Mouse (Mus musculus) c-Kit-positive CD71-positive TER-119-negative erythroid progenitor cells, embryonic 14.5 days (primary cell): ENCODE results near the gene Dip2b.

Experiments used
- DNase-seq: peaks from one replicate; pipeline ENCODE4 v3.0.0-alpha.2; 2013; ENCODE audit warnings: low read depth

Gene Dip2b

DNA sequence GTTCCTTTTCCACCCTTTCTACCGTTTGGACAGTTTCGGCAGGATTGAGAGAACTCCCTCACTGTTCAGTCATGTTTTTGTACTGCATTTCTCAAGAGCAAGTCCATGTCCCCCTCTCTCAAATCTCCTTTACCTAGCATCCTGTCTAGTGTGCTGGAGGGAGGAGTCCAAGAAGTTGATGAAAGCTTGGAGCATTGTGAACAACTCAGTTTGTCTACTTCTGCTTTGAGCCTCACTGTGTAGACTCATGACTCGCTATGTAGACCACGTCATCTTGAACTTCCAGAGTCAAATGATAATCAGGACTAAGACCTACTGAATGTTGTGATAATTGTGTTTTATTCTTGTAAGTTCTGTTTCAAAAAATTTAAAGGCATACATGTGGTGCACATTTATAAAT, 46.4 kb downstream of the Dip2b start:
- DNase-seq: no peak

DNA sequence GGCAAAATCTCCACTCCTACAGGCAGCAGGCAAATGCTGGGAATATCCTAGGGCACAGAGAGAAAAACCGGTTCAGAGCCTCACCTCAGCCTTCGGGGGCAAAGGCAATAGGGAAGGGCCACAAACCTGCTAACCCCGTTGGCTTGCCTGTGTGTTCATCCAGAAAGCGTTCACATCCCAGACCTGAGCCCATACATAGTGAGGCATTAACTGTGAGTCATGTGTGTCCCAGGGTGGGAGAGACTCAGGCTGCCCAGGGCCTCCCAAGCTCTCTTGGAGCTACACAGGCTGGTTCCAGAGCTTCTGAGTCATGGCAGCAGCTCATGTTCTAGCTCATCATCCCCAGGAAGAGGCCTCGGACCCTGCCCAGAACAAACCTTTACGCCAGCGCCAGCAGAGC, 49.6 kb downstream of the Dip2b start:
- DNase-seq: no peak

DNA sequence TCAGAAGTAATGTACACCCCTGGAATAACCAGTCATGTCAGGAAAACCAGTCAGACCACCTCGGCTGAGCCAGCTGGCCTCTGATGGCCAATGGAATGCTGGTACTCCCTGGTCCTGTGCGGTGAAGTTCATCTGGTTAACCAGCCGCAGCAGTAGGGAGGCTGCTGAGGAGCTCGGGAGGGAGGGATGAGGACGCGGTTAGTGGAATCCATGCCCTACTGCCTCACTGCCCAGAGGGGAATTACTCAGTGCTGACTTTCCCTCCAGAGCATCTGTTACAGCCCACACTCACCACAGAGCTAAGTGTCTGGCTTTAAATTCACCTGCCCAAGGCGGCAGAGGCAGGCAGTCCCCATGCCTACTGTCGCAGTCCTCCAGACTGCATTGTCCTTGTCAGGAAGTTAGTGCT, 51.2 kb downstream of the Dip2b start:
- DNase-seq: no peak

DNA sequence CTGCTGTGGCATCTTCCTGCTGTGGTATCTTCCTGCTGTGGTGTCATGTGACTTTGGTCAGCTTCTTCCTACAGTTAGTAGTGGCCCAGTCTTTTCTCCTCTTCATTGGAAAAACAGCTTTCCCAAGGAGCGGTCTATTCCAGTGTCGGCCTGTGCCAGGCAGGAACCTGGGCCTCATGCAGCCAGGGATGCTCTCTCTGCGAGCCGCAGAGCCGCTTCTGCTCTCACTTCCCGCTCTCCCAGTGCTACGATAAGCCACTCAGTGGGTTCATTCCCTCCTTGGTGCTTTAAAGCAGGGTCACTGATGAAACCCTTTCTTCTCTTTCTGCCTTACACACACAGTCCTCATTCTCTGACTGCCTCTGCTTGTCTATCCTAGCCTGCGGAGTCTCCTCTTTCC, 53.4 kb downstream of the Dip2b start:
- no peak for DNase-seq

DNA sequence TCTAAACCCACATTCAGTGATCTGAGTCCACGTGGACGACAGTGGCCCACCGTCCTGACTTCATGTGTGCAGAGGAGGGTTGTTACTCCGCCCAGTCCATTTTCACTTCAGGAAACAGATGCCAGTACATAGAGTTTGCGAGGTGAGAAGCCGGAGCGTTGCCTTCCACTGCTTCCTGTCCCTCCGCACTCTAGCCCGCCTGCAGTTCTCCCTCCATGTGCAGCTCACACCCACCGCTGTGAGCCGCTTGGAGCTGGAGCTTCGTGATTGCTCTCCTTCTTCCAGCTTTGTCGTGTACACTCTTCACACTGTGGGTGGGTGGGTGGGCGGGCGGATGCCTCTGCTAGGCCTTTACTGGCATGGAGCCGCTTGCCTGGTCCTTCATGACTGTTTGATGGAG, 53.8 kb downstream of the Dip2b start:
- no peak for DNase-seq

DNA sequence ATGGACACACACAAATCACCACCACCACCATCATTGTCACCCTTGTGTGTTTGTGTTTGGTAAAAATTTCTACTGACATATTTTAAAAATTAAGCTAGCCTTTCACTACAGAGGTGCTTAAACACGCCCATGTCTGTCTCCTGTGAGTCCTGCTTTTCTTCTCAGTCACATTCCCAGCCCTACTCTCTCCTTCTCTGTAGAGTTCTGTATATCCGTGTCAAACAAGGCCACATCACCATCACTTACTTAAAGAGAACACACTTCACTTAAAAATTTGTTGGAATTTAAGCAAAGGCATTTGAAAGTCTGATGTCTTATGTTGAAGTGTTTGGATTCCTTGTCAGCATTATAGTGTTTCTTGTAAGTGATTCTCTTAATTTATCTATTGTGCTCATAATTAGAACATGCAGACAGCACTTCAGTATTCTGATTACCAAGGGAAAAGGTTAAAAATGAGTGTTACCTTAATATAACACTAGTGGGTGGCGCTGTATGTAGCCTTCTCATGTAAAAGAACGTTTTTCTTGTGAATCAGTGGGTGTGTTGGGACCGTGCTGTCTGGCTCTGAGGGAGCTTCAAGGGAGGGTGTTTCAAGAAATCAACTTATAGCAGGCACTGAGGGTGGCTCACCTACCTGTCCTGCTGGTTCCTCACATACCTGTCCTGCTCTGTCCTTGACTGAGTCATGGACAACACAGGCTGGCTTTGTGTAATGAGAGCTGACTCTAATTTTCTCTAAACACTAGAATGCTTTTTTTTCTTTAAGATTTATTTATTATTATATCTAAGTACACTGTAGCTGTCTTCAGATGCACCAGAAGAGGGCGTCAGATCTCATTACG, 58.3 kb downstream of the Dip2b start:
- DNase-seq: no peak

DNA sequence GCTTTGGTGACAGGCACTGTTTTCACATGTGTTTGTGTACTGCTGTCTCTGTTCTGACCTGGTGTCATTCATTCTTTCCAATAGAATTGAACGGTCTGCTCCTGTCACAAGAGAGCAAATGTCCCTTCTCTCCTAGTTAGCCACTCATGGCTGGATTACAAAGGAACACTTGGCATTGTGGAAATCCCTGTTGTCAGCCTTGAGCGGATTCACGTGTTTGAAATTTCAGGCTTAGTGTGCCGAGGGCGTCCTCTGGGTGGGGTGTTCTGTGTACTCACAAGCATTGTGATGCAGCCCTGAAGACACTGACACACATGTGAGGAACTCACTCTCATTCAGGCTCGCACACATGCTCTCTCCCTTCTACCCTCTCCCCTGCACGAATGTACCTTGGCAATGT, 61.9 kb downstream of the Dip2b start:
- DNase-seq: no peak

DNA sequence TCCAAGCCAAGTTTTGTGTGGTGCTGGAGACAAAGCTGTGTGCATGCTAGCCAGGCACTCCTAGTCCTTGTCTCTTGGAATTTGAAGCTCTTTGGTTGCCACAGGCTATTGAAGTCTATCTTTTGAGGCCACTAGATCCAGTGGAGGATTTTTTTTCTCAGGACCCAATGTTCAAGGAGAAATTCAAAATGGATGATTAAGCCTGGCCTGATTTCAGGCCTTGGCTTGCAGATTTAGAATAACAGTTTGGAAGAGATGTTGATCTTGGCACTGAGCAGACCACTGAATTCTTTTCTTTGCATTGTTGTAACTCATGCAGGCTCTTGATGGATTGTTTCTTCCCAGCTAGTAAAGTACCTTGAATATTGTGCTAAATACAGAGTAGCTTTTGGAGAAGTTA, 62.7 kb downstream of the Dip2b start:
- no peak for DNase-seq

DNA sequence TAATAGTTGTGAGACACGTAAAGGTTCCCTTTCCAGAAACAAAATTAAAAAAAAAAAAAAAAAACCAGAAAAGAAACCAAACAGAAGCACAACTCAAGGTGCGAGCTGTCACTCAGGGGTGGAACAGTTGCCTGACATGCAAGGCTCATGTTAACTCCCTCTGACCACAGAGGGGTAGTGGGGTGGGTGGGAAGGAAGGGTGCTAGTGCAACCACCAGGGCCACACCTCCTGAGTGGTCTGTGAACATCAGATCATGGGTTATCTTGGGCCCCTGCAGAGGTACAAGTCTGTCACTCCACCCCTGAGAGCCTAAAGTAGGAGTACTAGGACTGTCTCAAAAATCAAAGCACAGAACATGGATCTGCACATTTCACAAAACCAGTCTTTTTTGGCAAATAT, 65.7 kb downstream of the Dip2b start:
- no peak for DNase-seq

DNA sequence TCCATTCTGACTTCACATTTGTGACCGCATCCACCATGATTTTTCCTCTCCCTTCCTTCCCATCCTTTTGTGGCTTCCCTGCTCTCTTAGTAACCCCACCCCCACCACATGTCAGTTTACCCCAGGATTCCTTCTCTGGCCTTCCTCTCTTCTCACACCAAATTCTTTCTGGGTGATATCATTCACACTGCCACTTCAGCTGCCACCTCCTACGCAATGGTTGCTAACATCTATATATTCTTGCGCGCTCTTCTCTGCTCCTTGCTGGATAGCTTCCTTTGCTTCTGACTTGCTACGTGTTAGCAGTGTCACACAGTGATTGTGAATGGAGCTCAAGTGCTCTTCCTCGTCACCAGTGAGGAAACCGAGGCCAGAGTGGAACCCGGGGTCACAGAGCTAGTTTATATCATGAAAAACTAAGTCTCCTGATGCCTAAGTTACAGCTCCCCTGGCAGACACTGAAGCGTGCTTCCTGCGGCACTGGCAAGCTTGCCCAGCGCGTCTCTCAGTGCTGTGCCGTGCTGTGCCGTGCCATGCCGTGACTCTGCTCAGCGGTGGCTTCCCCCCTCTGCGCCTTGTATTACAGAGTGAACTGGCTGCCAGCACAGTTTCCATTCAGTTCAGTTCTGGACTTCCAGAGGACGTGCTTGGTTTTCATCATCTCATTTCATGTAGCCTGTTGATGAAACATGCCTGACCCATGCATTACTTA, 69.8 kb downstream of the Dip2b start:
- no peak for DNase-seq

DNA sequence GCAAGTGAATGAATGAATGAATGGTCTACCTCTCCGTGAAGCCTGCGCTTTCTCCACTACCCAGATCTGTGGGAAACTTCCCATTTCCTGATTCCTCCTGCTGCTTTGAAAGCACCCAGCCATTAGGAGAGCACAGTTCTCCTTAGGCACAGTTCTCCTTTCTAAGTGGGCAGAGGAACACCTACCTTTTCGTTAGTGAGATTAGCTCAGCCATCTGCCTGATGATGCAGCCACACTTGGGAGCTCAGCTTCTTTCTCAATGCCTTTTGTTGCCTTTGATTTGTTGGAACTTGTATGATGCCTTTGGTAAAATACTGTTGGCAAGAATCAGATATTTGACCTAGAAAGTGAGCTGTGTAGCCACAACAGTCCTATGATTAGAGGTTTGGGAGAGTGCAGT, 71.5 kb downstream of the Dip2b start:
- no peak for DNase-seq

DNA sequence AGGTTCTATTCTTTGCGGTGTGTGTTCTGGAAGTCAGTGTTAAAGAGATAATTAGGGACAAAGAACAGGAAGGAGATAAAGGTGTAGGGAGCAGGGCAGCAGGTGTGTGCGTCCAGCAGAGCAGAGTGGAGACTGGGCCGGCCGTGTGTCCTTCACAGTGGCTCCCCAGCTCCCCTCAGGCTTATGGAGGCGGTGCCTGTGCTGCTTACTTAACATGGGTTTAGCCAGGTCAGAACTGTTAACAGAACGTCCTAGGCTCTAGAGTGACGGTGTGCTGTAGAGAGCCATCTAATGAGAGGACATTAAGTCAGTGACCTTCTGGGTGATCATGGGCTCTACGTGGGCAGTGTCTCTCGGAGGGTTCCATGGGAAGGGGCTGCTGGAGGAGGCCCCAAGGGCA, 73.4 kb downstream of the Dip2b start:
- no peak for DNase-seq

DNA sequence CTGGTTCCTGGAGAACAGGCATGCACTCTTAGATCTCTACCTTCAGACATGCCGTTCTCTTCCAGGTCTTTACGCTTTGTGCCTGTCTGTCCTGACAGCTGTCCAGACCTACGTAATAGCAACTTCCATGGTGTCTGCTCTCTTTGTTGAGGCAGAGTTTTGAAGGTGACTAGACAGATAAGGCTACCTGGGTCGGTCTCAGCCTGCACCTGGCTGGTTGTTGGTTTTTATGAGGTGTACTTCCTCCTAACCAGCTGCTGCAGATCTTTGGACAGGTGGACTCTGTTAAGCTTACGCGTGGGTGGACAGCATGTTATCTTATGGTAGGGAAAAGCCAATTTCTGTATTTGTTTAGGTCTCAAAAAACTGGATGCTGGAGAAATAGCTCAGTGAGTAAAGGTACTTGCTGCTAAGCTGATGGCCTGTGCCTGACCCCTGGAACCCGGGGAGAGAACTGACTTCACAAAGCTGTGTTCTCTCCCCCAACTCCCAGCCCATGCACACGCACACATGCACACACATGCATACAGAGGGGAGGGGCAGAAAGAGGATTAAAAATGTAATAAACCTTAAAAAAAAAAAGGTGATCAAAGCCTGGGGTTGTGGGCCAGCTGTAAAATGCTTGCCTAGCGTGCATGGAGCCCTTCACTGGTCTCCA, 74.0 kb downstream of the Dip2b start:
- no peak for DNase-seq

DNA sequence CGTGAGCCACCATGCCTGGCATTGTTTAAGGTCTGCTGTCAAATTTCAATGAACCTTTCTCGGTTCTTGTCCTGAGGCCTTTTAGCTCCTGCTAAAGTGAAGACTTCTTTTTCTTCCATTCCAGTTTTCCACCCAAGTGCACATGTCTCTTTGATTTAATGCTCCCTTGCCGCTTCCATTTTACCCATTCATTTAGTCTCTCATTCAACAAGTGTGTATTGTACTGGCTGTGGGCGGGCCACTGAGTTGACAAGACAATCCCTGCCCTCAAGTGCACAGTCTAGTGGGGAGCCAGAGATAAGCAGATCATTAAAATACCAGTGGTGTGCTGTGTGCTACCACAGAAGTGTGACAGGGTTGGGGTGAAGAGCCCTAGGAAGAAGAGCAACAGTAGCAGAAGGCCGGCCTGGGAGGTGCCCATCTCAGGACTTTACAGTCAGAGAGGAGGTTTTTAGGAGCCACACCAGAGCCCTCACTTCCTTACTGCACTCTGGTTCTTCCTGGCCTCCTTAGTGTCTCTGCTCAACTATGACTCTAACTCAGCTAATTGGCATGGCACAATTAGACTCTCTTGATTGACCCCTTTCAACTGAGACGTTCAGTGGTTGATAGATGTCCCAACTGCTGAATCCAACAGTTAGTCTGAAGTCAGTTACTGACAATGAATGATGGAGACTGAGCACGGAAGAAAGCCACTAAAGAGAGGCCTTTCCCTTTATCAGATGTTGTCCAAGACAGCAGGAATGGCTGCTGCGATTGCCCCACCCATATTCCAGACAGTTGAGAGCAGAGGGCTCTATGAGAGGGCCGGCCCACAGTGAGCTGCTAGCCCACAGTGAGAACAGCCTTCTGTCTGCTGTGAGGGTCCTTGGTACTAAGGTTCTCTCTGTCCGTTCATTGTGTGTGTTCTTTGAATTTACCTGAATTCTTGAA, 75.1 kb downstream of the Dip2b start:
- DNase-seq: peak; percentile 34

DNA sequence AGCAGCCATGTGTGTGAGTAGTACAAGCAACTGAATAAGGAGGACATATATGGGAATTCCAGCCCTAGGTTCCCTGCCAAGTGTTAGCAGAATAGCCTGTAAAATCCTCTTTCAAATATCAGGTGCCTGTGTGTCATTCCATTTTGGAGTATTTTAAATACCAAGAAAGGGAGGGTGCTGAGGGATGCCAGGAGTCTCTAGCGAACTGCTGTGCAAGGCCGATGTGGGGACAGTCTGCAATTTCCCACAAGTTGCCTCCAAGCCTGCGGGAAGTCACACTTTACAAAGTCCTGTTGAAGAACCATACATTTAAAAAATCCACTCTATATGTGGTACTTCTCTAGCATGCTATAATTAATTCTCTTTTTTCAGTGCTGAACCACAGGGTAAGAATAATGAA, 77.0 kb downstream of the Dip2b start:
- DNase-seq: no peak

DNA sequence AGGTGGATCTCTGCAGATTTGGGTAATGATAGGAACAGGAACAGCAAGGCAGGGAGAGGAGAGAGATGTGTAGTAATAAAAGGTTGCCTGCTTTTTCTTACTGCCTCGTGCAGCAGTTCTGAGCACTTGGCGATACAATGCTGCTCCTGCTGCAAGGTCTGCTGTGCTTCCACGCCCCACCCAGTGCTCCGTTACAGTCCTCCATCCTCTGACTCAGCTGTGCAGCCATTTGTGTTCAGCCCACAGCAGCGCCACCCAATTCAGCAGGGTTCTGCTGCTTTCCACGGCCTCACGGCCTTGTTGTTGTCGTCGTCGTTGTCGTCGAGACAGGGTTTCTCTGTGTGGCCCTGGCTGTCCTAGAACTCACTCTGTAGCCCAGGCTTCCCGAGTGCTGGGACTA, 77.9 kb downstream of the Dip2b start:
- no peak for DNase-seq

DNA sequence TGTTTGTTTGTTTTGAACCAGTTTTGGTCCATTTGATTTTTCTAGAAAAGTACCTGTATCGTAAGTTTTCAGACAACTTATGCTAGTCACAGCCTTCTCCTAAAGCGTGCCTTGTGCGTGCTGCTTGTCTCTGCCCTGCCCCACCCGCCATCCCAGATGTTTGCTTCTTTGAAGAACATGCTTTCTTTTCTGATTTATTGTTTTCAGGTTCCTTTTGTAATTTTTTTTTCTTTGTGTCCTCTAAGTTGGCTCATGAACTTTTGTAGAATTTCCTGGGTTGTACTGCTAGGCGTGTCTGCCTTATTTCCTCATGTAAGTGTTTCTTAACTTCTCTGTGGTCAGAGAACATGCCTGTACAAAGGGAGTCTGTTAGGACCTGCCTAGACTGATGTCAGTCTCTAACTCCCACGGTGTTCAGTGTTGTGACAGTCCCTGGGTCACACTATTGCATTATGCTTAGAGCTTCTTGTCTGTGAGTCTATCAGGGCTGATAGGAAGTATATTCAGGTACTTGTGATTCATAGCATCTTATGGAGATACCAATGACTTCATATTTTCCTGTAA, 80.8 kb downstream of the Dip2b start:
- no peak for DNase-seq

DNA sequence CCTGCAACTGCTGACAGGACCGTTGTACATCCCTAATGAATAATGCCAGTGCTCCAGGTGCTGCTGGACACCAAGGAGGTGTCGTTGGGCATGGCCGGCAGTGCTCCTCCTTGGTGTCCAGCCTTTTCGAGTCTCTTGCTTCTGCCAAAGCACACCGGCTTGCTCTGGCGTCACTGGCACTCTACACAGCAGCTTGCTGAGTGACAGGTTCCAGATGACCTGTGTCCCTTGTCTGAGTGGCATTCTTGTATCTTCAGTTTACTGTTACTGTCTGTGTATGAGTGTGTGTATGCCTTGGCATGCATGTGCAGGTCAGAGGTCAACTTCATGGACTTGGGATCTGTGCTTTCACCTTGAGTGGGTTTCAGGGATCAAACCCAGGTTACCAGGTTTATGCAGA, 83.0 kb downstream of the Dip2b start:
- no peak for DNase-seq

DNA sequence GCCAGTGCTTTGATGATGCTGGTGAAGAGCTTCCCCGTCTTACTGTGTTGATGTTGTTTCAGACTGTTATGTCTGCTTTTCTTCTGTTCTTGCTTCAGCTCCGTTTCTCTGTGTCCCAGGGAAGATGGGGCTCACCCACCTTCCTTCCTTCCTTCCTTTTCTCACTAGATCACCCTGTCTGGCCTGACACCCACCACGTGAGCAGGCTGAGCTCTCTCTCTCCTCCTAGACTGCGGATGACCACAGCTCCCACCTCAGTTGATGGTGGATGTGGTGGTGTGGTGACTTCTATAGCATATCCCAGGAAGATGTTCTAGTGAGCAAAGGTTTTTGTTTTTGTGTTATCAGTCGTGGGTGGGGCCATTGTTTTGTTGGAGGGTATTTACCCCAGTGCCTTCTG, 85.4 kb downstream of the Dip2b start:
- DNase-seq: no peak

DNA sequence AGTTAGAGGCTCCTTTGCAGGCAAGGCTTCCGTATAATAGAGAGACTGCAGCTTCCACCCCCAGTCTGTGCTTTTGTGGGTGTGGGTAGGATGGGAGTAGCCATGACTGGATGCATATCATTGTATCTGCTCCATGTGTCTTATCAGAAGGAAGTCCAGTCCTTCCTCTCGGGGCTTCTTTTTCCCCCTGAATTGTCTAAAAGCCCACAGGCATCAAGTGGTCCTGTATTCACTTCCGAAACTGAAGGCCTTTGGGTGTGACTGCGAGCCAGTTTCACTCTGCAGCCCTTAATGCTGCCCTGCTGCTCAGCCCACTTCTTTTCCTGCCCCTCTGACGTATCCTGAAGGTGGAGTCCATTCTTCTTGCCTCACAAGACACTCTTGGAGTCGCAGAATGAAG, 86.8 kb downstream of the Dip2b start:
- DNase-seq: no peak

DNA sequence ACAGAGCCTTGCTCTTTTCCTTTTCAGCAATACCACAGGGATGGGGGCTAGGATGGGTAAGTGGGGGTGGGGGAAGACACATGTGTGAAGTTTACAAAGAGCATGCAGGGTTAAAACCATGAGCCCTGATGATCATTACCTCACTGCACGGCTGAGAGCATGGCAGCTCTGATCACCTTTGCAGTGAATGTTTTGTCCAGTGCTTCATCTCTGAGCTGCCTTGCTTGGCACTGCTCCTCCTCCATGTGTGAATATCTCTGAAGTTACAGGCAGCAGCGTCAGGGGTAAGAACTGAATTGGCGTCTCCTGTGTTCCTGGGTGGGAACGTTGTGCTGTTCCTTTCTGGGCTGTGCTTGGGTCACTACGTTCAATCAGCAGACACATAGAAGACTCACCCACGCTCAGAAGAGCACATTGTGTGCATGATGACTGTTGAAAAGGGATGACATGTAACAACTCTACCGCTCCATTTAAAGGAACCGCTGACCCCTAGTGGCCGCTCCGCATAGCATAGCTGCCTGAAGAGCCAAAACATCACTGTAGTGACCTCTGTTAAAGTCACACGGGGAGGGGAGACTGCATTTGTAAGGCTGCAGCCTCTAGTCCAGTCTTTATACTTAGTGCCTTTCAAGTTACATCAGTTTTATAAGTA, 88.1 kb downstream of the Dip2b start:
- peak; percentile 66 for DNase-seq
